Mouse (Mus musculus) embryonic facial prominence, embryonic 13.5 days (tissue): Measurements from ENCODE around the gene Igf1r. TPM values are rescaled to one million over a fixed set of nuclear protein-coding genes. Genes with fewer than 3 reads are reported as not detected.
A peak's percentile ranks its signal among the peaks of the same experiment; 100 is the strongest.

Experiments used
- ATAC-seq: fragments of 200-750 bp; cut with Nextera tagmentation; 2 replicates; pipeline ENCODE4 v1.8.0; 2017; ENCODE audit warnings: low read depth; ENCODE audit not compliant: insufficient number of reproducible peaks, insufficient read depth, low FRiP score, low TSS enrichment
- H3K27ac ChIP-seq: fragments of 300-500 bp; sonication (generic); 2 replicates; pipeline ENCODE4 v1.5.1; 2015; ENCODE audit warnings: moderate library complexity, mild to moderate bottlenecking, inconsistent platforms
- H3K27me3 ChIP-seq: fragments of 300-500 bp; sonication (generic); 2 replicates; pipeline ENCODE4 v1.6.1; 2015; ENCODE audit warnings: mild to moderate bottlenecking, inconsistent platforms
- H3K36me3 ChIP-seq: fragments of 300-500 bp; sonication (generic); 2 replicates; pipeline ENCODE4 v1.6.1; 2015; ENCODE audit warnings: mild to moderate bottlenecking, inconsistent platforms
- H3K4me1 ChIP-seq: fragments of 300-500 bp; sonication (generic); 2 replicates; pipeline ENCODE4 v1.6.1; 2015; ENCODE audit warnings: inconsistent platforms
- H3K4me2 ChIP-seq: fragments of 300-500 bp; sonication (generic); 2 replicates; pipeline ENCODE4 v1.6.1; 2015; ENCODE audit warnings: moderate library complexity, mild to moderate bottlenecking, inconsistent platforms
- H3K4me3 ChIP-seq: fragments of 300-500 bp; sonication (generic); 2 replicates; pipeline ENCODE4 v1.5.1; 2015; ENCODE audit warnings: mild to moderate bottlenecking, inconsistent platforms
- H3K9ac ChIP-seq: fragments of 300-500 bp; sonication (generic); 2 replicates; pipeline ENCODE4 v1.6.1; 2015; ENCODE audit warnings: mild to moderate bottlenecking, inconsistent platforms
- H3K9me3 ChIP-seq: fragments of 300-500 bp; sonication (generic); 2 replicates; pipeline ENCODE4 v1.6.1; 2016; ENCODE audit warnings: inconsistent platforms
- WGBS: fragments of 180-500 bp; shearing (Covaris S2); methylation state at CpG from one replicate; pipeline ENCODE4 v1.1.7; 2015; ENCODE audit warnings: mixed read lengths; 5-methylcytosine and 5-hydroxymethylcytosine counted together
- polyA plus RNA-seq: library from polyadenylated mRNA; unstranded; fragments of >200 nt; fragmentation: Nextera tagmentation; extraction: Ambion mirVana; gene quantifications from 2 replicates; pipeline ENCODE4 v1.2.1, GENCODE M21; 2015

Gene Igf1r
- polyA plus RNA-seq, 1 experiment from 2014 or later = 28.7 TPM

GRCm38 (mm10) chr7:68127799-68128261 lies 175.2 kb downstream of the Igf1r start:
- peak overlapping the region; percentile 86 for H3K4me2 ChIP-seq
- peak overlapping the region; percentile 96 for H3K27ac ChIP-seq
- WGBS = 34% methylated on average over 6 of the region's 6 CpGs
- no peaks in the 10 kb centered on the region for H3K36me3 ChIP-seq
- no peaks in the 10 kb centered on the region for H3K9me3 ChIP-seq
- peaks cover 49% of the 10 kb centered on the region for H3K4me1 ChIP-seq
- H3K4me3 ChIP-seq = no peak overlapping the region
- no peak for ATAC-seq
- no peaks in the 10 kb centered on the region for H3K27me3 ChIP-seq
- peak overlapping the region; percentile 71; the same call in 1 of the 2 replicates for H3K9ac ChIP-seq

GRCm38 (mm10) chr7:68128271-68128674 lies 175.6 kb downstream of the Igf1r start:
- H3K9me3 ChIP-seq = no peaks in the 10 kb centered on the region
- ATAC-seq = no peak
- H3K27ac ChIP-seq = peak overlapping the region; percentile 96
- peak overlapping the region; percentile 86 for H3K4me2 ChIP-seq
- 11% methylated on average over 7 of the region's 7 CpGs for WGBS
- peak overlapping the region; percentile 71 for H3K9ac ChIP-seq
- H3K27me3 ChIP-seq = no peaks in the 10 kb centered on the region
- no peaks in the 10 kb centered on the region for H3K36me3 ChIP-seq
- H3K4me1 ChIP-seq = peaks cover 52% of the 10 kb centered on the region
- peak overlapping the region; percentile 60 for H3K4me3 ChIP-seq

- H3K27ac ChIP-seq = peak overlapping the region; percentile 96
- WGBS = 0% methylated on average over 19 of the region's 19 CpGs
- no peaks in the 10 kb centered on the region for H3K9me3 ChIP-seq
- peak overlapping the region; percentile 60 for H3K4me3 ChIP-seq
- H3K4me2 ChIP-seq = peak overlapping the region; percentile 86
- H3K9ac ChIP-seq = peak overlapping the region; percentile 71
- no peaks in the 10 kb centered on the region for H3K36me3 ChIP-seq
- H3K4me1 ChIP-seq = peaks cover 58% of the 10 kb centered on the region
- H3K27me3 ChIP-seq = no peaks in the 10 kb centered on the region
- peak; percentile 84 for ATAC-seq
These were observed 176.5 kb downstream of the Igf1r start for GRCm38 (mm10) chr7:68129077-68129511.

GRCm38 (mm10) chr7:68129546-68130253 lies 177.1 kb downstream of the Igf1r start:
- 1% methylated on average over 19 of the region's 19 CpGs for WGBS
- peak overlapping the region; percentile 96 for H3K27ac ChIP-seq
- 0 out of 2 replicates have a peak, but pooled peaks have one; percentile 33 for ATAC-seq
- peak overlapping the region; percentile 86 for H3K4me2 ChIP-seq
- H3K4me1 ChIP-seq = peaks cover 58% of the 10 kb centered on the region
- H3K9me3 ChIP-seq = no peaks in the 10 kb centered on the region
- no peaks in the 10 kb centered on the region for H3K27me3 ChIP-seq
- H3K4me3 ChIP-seq = peak overlapping the region; percentile 60
- H3K9ac ChIP-seq = peak overlapping the region; percentile 71
- H3K36me3 ChIP-seq = no peaks in the 10 kb centered on the region

GRCm38 (mm10) chr7:68130950-68131580 lies 178.4 kb downstream of the Igf1r start:
- ATAC-seq = no peak
- 64% methylated on average over 13 of the region's 13 CpGs for WGBS

GRCm38 (mm10) chr7:68133679-68134078 lies 181.1 kb downstream of the Igf1r start:
- H3K27ac ChIP-seq = no peak overlapping the region
- H3K27me3 ChIP-seq = no peaks in the 10 kb centered on the region
- no peak overlapping the region for H3K9ac ChIP-seq
- 42% methylated on average over 6 of the region's 6 CpGs for WGBS
- no peak for ATAC-seq
- H3K9me3 ChIP-seq = no peaks in the 10 kb centered on the region
- peaks cover 43% of the 10 kb centered on the region for H3K4me1 ChIP-seq
- H3K4me2 ChIP-seq = no peak overlapping the region
- H3K36me3 ChIP-seq = 0 out of 2 replicates have a peak, but pooled peaks cover 5% of the 10 kb centered on the region
- H3K4me3 ChIP-seq = no peak overlapping the region

More at GRCm38 (mm10) chr7:68130950-68131580, 178.4 kb downstream of the Igf1r start:
- H3K9me3 ChIP-seq = no peaks in the 10 kb centered on the region
- H3K4me1 ChIP-seq = peaks cover 58% of the 10 kb centered on the region
- no peaks in the 10 kb centered on the region for H3K36me3 ChIP-seq
- H3K9ac ChIP-seq = peak overlapping the region; percentile 32; the same call in 1 of the 2 replicates
- no peak overlapping the region for H3K4me3 ChIP-seq
- H3K27ac ChIP-seq = no peak overlapping the region
- no peak overlapping the region for H3K4me2 ChIP-seq
- H3K27me3 ChIP-seq = no peaks in the 10 kb centered on the region

- Histone ChIP-seq H3K27ac (no peak overlapping the region), H3K9me3 (no peaks in the 10 kb centered on the region), H3K36me3 (0 out of 2 replicates have a peak, but pooled peaks cover 5% of the 10 kb centered on the region), H3K9ac (no peak overlapping the region), H3K27me3 (no peaks in the 10 kb centered on the region), H3K4me3 (no peak overlapping the region), H3K4me2 (no peak overlapping the region), H3K4me1 (peaks cover 48% of the 10 kb centered on the region)
- 90% methylated on average over 16 of the region's 16 CpGs for WGBS
- no peak for ATAC-seq
These were observed 182.3 kb downstream of the Igf1r start for GRCm38 (mm10) chr7:68134948-68135347.

- Histone ChIP-seq H3K4me1 (peaks cover 43% of the 10 kb centered on the region), H3K27me3 (no peaks in the 10 kb centered on the region), H3K9ac (no peak overlapping the region), H3K4me3 (no peak overlapping the region), H3K36me3 (0 out of 2 replicates have a peak, but pooled peaks cover 5% of the 10 kb centered on the region), H3K9me3 (no peaks in the 10 kb centered on the region), H3K27ac (no peak overlapping the region), H3K4me2 (no peak overlapping the region)
- ATAC-seq = no peak
- WGBS = 78% methylated on average over 10 of the region's 10 CpGs
These were observed 183.4 kb downstream of the Igf1r start for GRCm38 (mm10) chr7:68136056-68136455.

- Histone ChIP-seq H3K9me3 (no peaks in the 10 kb centered on the region), H3K4me2 (no peak overlapping the region), H3K36me3 (0 out of 2 replicates have a peak, but pooled peaks cover 5% of the 10 kb centered on the region), H3K27ac (no peak overlapping the region), H3K4me1 (peaks cover 21% of the 10 kb centered on the region), H3K4me3 (no peak overlapping the region), H3K27me3 (no peaks in the 10 kb centered on the region), H3K9ac (no peak overlapping the region)
- 36% methylated on average over 2 of the region's 2 CpGs for WGBS
- ATAC-seq = no peak
These were observed 186.8 kb downstream of the Igf1r start for GRCm38 (mm10) chr7:68139384-68139783.

GRCm38 (mm10) chr7:68140041-68140807 lies 187.6 kb downstream of the Igf1r start:
- Histone ChIP-seq H3K9ac (no peak overlapping the region), H3K4me2 (no peak overlapping the region), H3K36me3 (0 out of 2 replicates have a peak, but pooled peaks cover 5% of the 10 kb centered on the region), H3K9me3 (no peaks in the 10 kb centered on the region), H3K4me1 (peaks cover 21% of the 10 kb centered on the region), H3K27me3 (no peaks in the 10 kb centered on the region), H3K4me3 (no peak overlapping the region), H3K27ac (no peak overlapping the region)
- no peak for ATAC-seq
- WGBS = 67% methylated on average over 11 of the region's 11 CpGs

GRCm38 (mm10) chr7:68144266-68144665 lies 191.6 kb downstream of the Igf1r start:
- Histone ChIP-seq H3K27ac (no peak overlapping the region), H3K4me2 (no peak overlapping the region), H3K9me3 (no peaks in the 10 kb centered on the region), H3K27me3 (no peaks in the 10 kb centered on the region), H3K4me3 (no peak overlapping the region), H3K4me1 (peaks cover 47% of the 10 kb centered on the region), H3K36me3 (no peaks in the 10 kb centered on the region), H3K9ac (no peak overlapping the region)
- no peak for ATAC-seq
- 75% methylated on average over 6 of the region's 6 CpGs for WGBS
